Mouse (Mus musculus) granulocyte monocyte progenitor cell, adult 5-6 weeks (primary cell): Measurements from ENCODE around the gene Cyp2t4. TPM values are rescaled to one million over a fixed set of nuclear protein-coding genes. Genes with fewer than 3 reads are reported as not detected.
A peak's percentile ranks its signal among the peaks of the same experiment; 100 is the strongest.

Experiments used
- ATAC-seq: replicated peaks from 2 replicates; pipeline ENCODE4 v1.8.0; 2016; ENCODE audit warnings: mild to moderate bottlenecking, moderate TSS enrichment, inconsistent platforms; ENCODE audit not compliant: poor library complexity, severe bottlenecking
- total RNA-seq, 2 experiments: library from RNA; stranded (forward) in 1 of 2; stranded (reverse) in 1 of 2; fragments of 200-712, 200-1000 nt in 1 of 2; fragments of >200 nt in 1 of 2; fragmentation: Nextera tagmentation in 1 of 2; gene quantifications; 2 replicates each; pipeline ENCODE4 v1.2.3; 2014 to 2017

The Cyp2t4 gene
- total RNA-seq, 2 experiments from 2014 or later: not detected

DNA sequence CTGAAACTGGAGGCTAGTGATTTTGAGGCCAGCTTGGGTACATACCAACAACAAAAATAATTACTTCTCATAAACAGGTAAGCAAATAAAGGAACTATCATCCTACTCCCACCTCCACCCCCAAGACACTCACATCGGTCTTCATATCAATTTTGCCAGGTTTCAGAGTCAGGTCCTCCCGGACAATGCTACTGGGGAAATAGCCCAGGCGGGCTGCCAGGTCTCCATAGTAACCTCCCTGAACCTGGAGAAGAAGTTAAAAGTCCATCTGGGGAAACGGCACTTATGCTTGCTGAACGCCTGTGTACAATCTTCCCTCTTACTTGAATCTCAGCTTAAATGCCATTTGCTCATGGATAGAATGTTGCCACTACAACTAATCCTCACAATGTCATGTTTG lies 26.5 kb downstream of the Cyp2t4 start:
- ATAC-seq: no peak

GRCm38 (mm10) chr7:27180837-27181695 lies 27.6 kb downstream of the Cyp2t4 start, which contains the start of the genes Gm21983 and Mia:
Gene Gm21983, minus strand, starts transcription at chr7:27181086.
Gene Mia, minus strand, starts transcription at chr7:27181157.
- no peak for ATAC-seq

DNA sequence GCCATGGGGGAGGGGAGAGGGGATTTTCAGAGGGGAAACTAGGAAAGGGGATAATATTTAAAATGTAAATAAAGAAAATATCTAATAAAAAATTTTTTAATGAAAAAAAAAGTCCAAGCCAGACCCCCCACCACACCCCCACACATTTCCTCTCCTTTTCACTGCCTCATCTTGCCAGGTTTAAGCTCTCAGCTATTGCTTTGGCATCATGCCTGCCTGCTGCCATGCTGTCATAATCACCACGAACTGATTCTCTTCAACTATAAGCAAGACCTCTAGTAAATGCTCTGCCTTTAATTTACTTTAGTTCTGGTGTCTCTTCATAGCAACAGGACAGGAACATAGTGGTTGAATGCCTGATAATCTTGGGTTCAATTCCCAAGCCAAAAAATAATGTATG lies 29.0 kb downstream of the Cyp2t4 start:
- no peak for ATAC-seq

DNA sequence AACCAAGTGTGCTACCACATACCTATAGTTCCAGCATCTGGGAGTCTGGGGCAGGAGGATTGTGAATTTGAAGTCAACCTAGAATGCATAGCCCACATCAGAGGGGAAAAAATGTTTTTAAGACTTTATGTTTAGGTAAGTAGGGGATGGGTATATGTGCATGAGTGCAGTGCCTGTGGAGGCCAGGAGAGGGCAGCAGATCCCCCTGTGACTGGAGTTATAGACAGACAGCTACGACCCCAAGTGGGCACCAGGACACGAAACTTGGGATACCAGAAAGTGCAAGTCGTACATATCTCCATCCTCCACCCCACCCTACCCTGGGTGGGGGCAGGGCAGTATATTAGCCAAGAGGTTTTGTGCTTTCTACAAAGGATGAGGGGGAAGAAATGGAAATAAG lies 31.4 kb downstream of the Cyp2t4 start:
- ATAC-seq: peak; percentile 91

DNA sequence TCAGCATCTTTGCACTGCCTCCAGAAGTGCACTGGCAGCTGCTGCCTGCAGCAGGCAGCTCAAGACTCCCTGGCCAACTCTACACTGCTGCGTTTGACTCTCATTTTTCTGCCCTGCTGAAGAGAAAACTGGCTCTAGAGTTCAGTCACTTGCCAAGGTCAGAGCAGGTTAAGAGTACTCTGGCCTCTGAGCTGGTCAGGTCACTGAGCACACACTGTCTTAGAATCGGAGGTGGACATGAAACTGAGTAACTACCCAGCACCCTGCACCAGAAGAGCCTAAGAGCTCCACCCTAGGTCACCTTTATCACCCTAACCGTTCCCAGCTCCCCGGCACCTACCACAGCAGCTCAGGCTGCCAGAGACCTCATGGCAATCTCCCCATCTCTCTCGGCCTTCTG lies 32.5 kb downstream of the Cyp2t4 start:
- ATAC-seq: no peak

GRCm38 (mm10) chr7:27189271-27189931 lies 35.9 kb downstream of the Cyp2t4 start:
- ATAC-seq: peak; percentile 38; the same call in 1 of the 2 replicates

DNA sequence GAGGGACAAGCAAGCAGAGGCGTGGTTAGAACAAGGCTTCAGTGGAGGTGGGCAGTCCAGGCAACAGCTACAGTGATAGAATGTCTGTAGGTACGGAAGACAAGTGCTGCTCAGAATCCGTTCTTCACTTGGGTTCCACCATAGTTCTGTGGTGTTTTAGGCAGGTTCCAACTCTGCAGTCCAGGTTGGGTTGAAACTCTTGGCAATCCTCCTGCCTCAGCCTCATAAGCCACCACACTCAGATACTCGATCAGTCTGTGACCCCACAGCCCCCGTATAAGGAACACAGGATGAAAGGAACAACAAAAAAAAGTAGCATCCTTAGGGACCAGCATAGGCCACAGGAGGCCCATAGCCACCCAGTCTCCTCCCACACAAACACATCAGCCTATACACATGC lies 38.9 kb downstream of the Cyp2t4 start:
- no peak for ATAC-seq

DNA sequence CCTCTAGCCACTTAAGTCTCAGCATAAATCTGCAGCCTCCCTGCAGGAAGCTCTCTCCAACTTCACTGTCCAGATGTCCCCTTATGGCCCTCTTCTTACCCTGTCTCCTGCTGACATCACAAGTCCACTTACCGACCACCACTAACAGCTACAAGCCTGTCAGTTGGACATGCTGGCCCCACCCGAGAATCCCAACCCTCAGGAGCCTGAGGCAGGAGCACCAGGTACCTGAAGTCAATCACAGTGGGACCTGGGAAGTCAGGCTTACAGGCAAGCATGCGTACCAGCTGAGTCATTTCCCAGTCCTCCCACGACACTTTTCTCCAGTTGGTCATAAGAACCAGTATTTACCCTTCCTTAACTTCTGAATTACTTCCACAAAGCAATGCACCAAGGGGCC lies 40.2 kb downstream of the Cyp2t4 start:
- no peak for ATAC-seq

GRCm38 (mm10) chr7:27195681-27196611 lies 42.4 kb downstream of the Cyp2t4 start, which contains the start of the genes BC024978 and Snrpa:
Gene BC024978, plus strand, starts transcription at chr7:27195781.
Gene Snrpa, minus strand, starts transcription at chr7:27196271.
- ATAC-seq: peak; percentile 89

GRCm38 (mm10) chr7:27197136-27197535 lies 43.6 kb downstream of the Cyp2t4 start:
- no peak for ATAC-seq

DNA sequence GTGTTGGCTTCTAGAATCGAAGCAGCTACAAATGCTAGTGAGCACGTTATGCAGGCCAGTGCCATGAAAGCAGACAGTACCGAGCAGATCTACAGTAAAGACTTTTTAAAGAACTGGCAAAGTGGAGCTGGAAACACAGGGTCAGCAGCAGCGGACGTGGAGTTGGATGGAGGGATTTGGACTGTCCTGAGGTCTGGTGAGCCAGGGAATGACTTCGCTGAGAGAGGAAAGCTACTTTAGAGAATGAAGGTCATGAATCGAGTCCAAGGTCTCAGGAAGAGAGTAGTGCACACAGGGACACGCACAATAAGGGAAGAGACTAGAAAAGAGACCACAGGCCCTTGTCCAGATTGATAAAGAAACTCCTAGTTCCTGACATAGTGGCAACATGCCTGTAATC lies 44.1 kb downstream of the Cyp2t4 start:
- ATAC-seq: no peak

DNA sequence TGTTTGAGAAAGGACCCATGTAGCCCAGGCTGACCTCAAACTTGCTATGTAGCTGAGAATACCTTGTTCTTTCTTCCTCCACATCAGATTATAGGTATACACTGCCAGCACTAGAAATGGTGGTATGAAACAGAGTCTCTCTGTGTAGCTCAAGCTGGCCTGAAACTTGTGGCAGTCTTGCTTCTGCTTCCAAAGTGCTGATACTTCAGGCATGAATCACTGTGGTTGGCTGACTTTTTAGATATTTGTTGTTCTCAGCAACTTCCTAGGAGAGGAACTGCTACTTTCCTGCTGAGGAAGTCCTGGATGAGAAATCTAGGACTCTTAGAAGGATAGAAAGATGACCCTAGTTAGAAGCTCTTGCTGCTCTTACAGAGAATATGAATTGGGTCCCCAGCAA lies 44.8 kb downstream of the Cyp2t4 start:
- no peak for ATAC-seq

- ATAC-seq: no peak
These were observed 45.3 kb downstream of the Cyp2t4 start for GRCm38 (mm10) chr7:27198779-27199178.

DNA sequence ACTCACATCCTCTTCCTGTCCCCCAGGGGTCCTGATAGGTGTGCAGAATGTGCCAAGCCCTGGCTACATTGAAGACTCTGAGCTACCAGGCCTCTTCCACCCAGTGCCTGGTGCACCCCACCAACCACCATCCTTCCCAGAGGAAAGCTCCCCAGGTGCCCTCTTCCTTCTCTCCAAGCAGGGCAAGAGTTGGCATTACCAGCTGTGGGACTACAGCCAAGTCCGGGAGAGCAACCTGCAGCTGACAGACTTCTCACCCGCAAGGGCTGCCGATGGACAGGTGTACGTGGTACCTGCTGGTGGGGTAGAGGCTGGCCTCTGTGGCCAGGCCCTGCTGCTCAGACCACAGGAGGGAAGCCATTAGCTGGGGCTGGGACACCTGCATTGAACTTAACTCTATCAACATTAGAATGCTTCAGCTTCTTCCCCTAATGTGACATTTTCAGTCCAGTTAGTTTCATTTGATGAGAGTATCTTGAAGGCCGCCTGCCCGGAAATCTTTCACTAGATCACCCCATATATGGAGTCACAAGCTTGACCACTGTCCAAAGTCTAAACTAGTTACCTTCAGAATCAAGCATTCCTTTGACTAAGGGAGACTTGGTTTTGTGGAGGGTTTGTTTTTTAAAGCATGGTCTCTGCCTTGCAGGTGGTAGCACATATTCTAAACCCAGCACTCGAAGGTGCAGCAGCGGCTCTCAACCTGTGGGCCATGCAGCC lies 50.4 kb downstream of the Cyp2t4 start:
- ATAC-seq: no peak

Other genes with a start within 250 kb of the Cyp2t4 start
- not detected in 2 replicates for gene Cyp2a22, start 214.3 kb upstream of the Cyp2t4 start, total RNA-seq (2014; fragmentation: Nextera tagmentation)
- gene Cyp2a22, start 214.3 kb upstream of the Cyp2t4 start, total RNA-seq (2017): not detected in 2 replicates
- gene Cyp2a12, start 124.6 kb upstream of the Cyp2t4 start, total RNA-seq (2014; fragmentation: Nextera tagmentation): not detected in 2 replicates
- gene Cyp2a12, start 124.6 kb upstream of the Cyp2t4 start, total RNA-seq (2017): not detected in 2 replicates
- not detected in 2 replicates for gene Cyp2f2, start 33.8 kb upstream of the Cyp2t4 start, total RNA-seq (2014; fragmentation: Nextera tagmentation)
- not detected in 2 replicates for gene Cyp2f2, start 33.8 kb upstream of the Cyp2t4 start, total RNA-seq (2017)
- 16.1 and 26.2 TPM in 2 replicates for gene Egln2, start 13.1 kb downstream of the Cyp2t4 start, total RNA-seq (2014; fragmentation: Nextera tagmentation)
- gene Egln2, start 13.1 kb downstream of the Cyp2t4 start, total RNA-seq (2017): 18.7 and 27.8 TPM in 2 replicates
- 44.6 and 67.2 TPM in 2 replicates for gene Rab4b, start 25.2 kb downstream of the Cyp2t4 start, total RNA-seq (2014; fragmentation: Nextera tagmentation)
- gene Rab4b, start 25.2 kb downstream of the Cyp2t4 start, total RNA-seq (2017): 18.0 and 19.8 TPM in 2 replicates
- not detected in 2 replicates for gene Gm21983, start 27.4 kb downstream of the Cyp2t4 start, total RNA-seq (2014; fragmentation: Nextera tagmentation)
- gene Gm21983, start 27.4 kb downstream of the Cyp2t4 start, total RNA-seq (2017): not detected in 2 replicates
- gene Mia, start 27.4 kb downstream of the Cyp2t4 start, total RNA-seq (2014; fragmentation: Nextera tagmentation): 3.5 TPM in 1 of 2 replicates, not detected in the other
- gene Mia, start 27.4 kb downstream of the Cyp2t4 start, total RNA-seq (2017): not detected in 2 replicates
- 6.7 and 7.7 TPM in 2 replicates for gene BC024978, start 42.1 kb downstream of the Cyp2t4 start, total RNA-seq (2014; fragmentation: Nextera tagmentation)
- gene BC024978, start 42.1 kb downstream of the Cyp2t4 start, total RNA-seq (2017): 2.2 and 2.6 TPM in 2 replicates
- 213 and 258 TPM in 2 replicates for gene Snrpa, start 42.6 kb downstream of the Cyp2t4 start, total RNA-seq (2014; fragmentation: Nextera tagmentation)
- 92.5 and 99.7 TPM in 2 replicates for gene Snrpa, start 42.6 kb downstream of the Cyp2t4 start, total RNA-seq (2017)
- gene Itpkc, start 74.9 kb downstream of the Cyp2t4 start, total RNA-seq (2014; fragmentation: Nextera tagmentation): 2.1 and 7.7 TPM in 2 replicates
- 1.8 and 2.2 TPM in 2 replicates for gene Itpkc, start 74.9 kb downstream of the Cyp2t4 start, total RNA-seq (2017)
- 13.3 and 15.9 TPM in 2 replicates for gene Coq8b, start 79.3 kb downstream of the Cyp2t4 start, total RNA-seq (2014; fragmentation: Nextera tagmentation)
- 9.5 and 10.0 TPM in 2 replicates for gene Coq8b, start 79.3 kb downstream of the Cyp2t4 start, total RNA-seq (2017)
- 1.2 and 1.3 TPM in 2 replicates for gene Numbl, start 104.7 kb downstream of the Cyp2t4 start, total RNA-seq (2014; fragmentation: Nextera tagmentation)
- 0.69 and 1.1 TPM in 2 replicates for gene Numbl, start 104.7 kb downstream of the Cyp2t4 start, total RNA-seq (2017)
- not detected in 2 replicates for gene Ltbp4, start 184.0 kb downstream of the Cyp2t4 start, total RNA-seq (2014; fragmentation: Nextera tagmentation)
- gene Ltbp4, start 184.0 kb downstream of the Cyp2t4 start, total RNA-seq (2017): not detected in 2 replicates
- gene Shkbp1, start 202.3 kb downstream of the Cyp2t4 start, total RNA-seq (2014; fragmentation: Nextera tagmentation): 23.6 and 31.1 TPM in 2 replicates
- gene Shkbp1, start 202.3 kb downstream of the Cyp2t4 start, total RNA-seq (2017): 13.9 and 18.8 TPM in 2 replicates
- gene Gm20479, start 203.7 kb downstream of the Cyp2t4 start, total RNA-seq (2014; fragmentation: Nextera tagmentation): not detected in 2 replicates
- gene Gm20479, start 203.7 kb downstream of the Cyp2t4 start, total RNA-seq (2017): 1.5 TPM in 1 of 2 replicates, not detected in the other